ENCODE assay signal across 10 mouse cellular contexts in the genomic region with DNA sequence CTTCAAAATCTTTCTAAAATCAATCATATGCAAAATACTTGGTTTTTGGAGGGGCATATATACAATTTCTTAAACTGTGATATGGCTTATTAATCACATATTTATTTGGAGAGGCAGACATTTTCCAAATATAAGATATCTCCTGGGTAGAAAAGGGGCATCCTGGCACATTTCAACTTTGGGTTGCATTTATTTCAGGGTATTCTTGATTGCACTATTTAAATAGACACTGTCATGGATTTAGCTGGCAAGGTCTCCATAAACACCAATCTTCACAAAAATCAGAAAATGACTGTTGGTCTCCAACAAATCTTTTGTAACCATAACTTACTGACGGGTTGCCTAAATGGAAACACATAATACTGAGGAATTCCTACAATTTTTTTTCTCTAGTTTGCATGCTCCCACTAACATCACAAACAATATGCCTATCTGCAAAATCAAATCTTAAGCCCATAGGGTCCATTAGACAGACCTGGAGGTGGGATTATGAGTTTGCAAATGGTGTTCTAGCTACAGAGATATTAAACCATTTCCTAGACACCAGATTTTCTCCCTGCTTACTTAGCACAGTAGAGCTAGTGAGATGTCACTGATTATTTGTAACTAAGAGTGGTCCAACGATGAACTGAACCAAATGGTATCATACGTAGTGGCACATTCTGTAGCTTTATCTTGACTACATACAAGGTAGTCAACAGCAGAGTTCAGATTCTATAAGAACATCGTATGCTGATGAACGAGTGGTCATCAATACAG. TPM values are rescaled to one million over a fixed set of nuclear protein-coding genes. Genes with fewer than 3 reads are reported as not detected.
DNase-seq lines count a peak whose midpoint lies in the region; ATAC-seq lines count a peak whose summit lies in the region.
"Had no signal": no experiment of that assay in that cellular context is flagged by ENCODE, and none has a peak within 500 bp of the region (broad histone marks: within the 10 kb centered on the region; RNA-seq: fewer than 3 reads in every experiment).

No protein-coding gene starts in this region.

- DNase-seq in midbrain, embryonic 10.5 days (ENCODE audit: low spot score), result no peak
- DNase-seq in natural killer cell, adult 2 months (ENCODE audit: low spot score in 2 of 2), result no peak
- no peak for DNase-seq in thymus, postnatal 14 days
- DNase-seq: adrenal gland, postnatal 36 days; heart, postnatal 36 days had no signal

- H3K9me3 ChIP-seq in forebrain, embryonic 12.5 days, result peaks cover 10% of the 10 kb centered on the region
- peaks cover 9% of the 10 kb centered on the region for H3K9me3 ChIP-seq in forebrain, embryonic 16.5 days (ENCODE audit: control insufficient read depth, low read length)
- peaks cover 12% of the 10 kb centered on the region for H3K9me3 ChIP-seq in midbrain, embryonic 12.5 days
- peaks cover 13% of the 10 kb centered on the region for H3K9me3 ChIP-seq in midbrain, embryonic 10.5 days (replicated peaks)
- H3K9me3 ChIP-seq in hindbrain, embryonic 15.5 days, result peaks cover 13% of the 10 kb centered on the region
- peaks cover 10% of the 10 kb centered on the region for H3K9me3 ChIP-seq in stomach, embryonic 14.5 days (ENCODE audit: control insufficient read depth, low read depth, low read length)

- H3K4me1 ChIP-seq in forebrain, embryonic 12.5 days, result 0 out of 2 replicates have a peak, but pooled peaks cover 3% of the 10 kb centered on the region
- H3K4me1 ChIP-seq in forebrain, embryonic 16.5 days (replicated peaks; ENCODE audit: control insufficient read depth, insufficient read depth, low read length), result no peaks in the 10 kb centered on the region
- no peaks in the 10 kb centered on the region for H3K4me1 ChIP-seq in midbrain, embryonic 12.5 days
- H3K4me1 ChIP-seq in midbrain, embryonic 10.5 days, result no peaks in the 10 kb centered on the region
- H3K4me1 ChIP-seq in hindbrain, embryonic 15.5 days (replicated peaks), result no peaks in the 10 kb centered on the region
- H3K4me1 ChIP-seq in stomach, embryonic 14.5 days (ENCODE audit: control insufficient read depth, insufficient read depth, low read length), result no peaks in the 10 kb centered on the region

- H3K4me3 ChIP-seq in forebrain, embryonic 12.5 days (replicated peaks), result no peak overlapping the region
- no peak overlapping the region for H3K4me3 ChIP-seq in forebrain, embryonic 16.5 days (replicated peaks; ENCODE audit: low read length)
- H3K4me3 ChIP-seq in midbrain, embryonic 12.5 days, result no peak overlapping the region
- H3K4me3 ChIP-seq in midbrain, embryonic 10.5 days, result no peak overlapping the region
- H3K4me3 ChIP-seq in hindbrain, embryonic 15.5 days, result no peak overlapping the region
- no peak overlapping the region for H3K4me3 ChIP-seq in stomach, embryonic 14.5 days (ENCODE audit: low read depth, low read length)

- H3K36me3 ChIP-seq in forebrain, embryonic 12.5 days (replicated peaks), result no peaks in the 10 kb centered on the region
- H3K36me3 ChIP-seq in forebrain, embryonic 16.5 days (ENCODE audit: control insufficient read depth, insufficient read depth), result no peaks in the 10 kb centered on the region
- peaks cover 3% of the 10 kb centered on the region; the same call in 1 of the 2 replicates for H3K36me3 ChIP-seq in midbrain, embryonic 12.5 days
- H3K36me3 ChIP-seq in midbrain, embryonic 10.5 days, result no peaks in the 10 kb centered on the region
- H3K36me3 ChIP-seq in hindbrain, embryonic 15.5 days, result peaks cover 8% of the 10 kb centered on the region
- peaks cover 3% of the 10 kb centered on the region; the same call in 1 of the 2 replicates for H3K36me3 ChIP-seq in stomach, embryonic 14.5 days (ENCODE audit: control insufficient read depth, insufficient read depth, low read length)

- no peaks in the 10 kb centered on the region for H3K27me3 ChIP-seq in forebrain, embryonic 12.5 days
- H3K27me3 ChIP-seq in forebrain, embryonic 16.5 days (replicated peaks; ENCODE audit: control insufficient read depth, insufficient read depth, low read length), result no peaks in the 10 kb centered on the region
- no peaks in the 10 kb centered on the region for H3K27me3 ChIP-seq in midbrain, embryonic 12.5 days
- no peaks in the 10 kb centered on the region for H3K27me3 ChIP-seq in midbrain, embryonic 10.5 days (ENCODE audit: low read depth, poor library complexity, severe bottlenecking)
- no peaks in the 10 kb centered on the region for H3K27me3 ChIP-seq in hindbrain, embryonic 15.5 days
- no peaks in the 10 kb centered on the region for H3K27me3 ChIP-seq in stomach, embryonic 14.5 days (ENCODE audit: control insufficient read depth, insufficient read depth, low read length)

- no peak overlapping the region for H3K27ac ChIP-seq in forebrain, embryonic 12.5 days
- no peak overlapping the region for H3K27ac ChIP-seq in forebrain, embryonic 16.5 days (ENCODE audit: low read length)
- no peak overlapping the region for H3K27ac ChIP-seq in midbrain, embryonic 12.5 days (replicated peaks)
- no peak overlapping the region for H3K27ac ChIP-seq in midbrain, embryonic 10.5 days (replicated peaks)
- H3K27ac ChIP-seq in hindbrain, embryonic 15.5 days (replicated peaks), result no peak overlapping the region
- H3K27ac ChIP-seq in stomach, embryonic 14.5 days (ENCODE audit: low read length), result no peak overlapping the region

- WGBS in forebrain, embryonic 12.5 days, result 86% methylated on average over 5 of the region's 5 CpGs
- 88% methylated on average over 5 of the region's 5 CpGs for WGBS in forebrain, embryonic 16.5 days
- WGBS in midbrain, embryonic 12.5 days, result 89% methylated on average over 5 of the region's 5 CpGs
- WGBS in midbrain, embryonic 10.5 days, result 87% methylated on average over 5 of the region's 5 CpGs
- 90% methylated on average over 5 of the region's 5 CpGs for WGBS in hindbrain, embryonic 15.5 days
- WGBS in stomach, embryonic 14.5 days, result 83% methylated on average over 5 of the region's 5 CpGs

- no peak overlapping the region for H3K4me2 ChIP-seq in forebrain, embryonic 12.5 days
- no peak overlapping the region for H3K4me2 ChIP-seq in forebrain, embryonic 16.5 days (ENCODE audit: low read length)
- no peak overlapping the region for H3K4me2 ChIP-seq in midbrain, embryonic 12.5 days (replicated peaks)
- no peak overlapping the region for H3K4me2 ChIP-seq in hindbrain, embryonic 15.5 days
- H3K4me2 ChIP-seq in stomach, embryonic 14.5 days (replicated peaks; ENCODE audit: low read depth, low read length), result no peak overlapping the region

- H3K9ac ChIP-seq in forebrain, embryonic 12.5 days, result no peak overlapping the region
- no peak overlapping the region for H3K9ac ChIP-seq in forebrain, embryonic 16.5 days (replicated peaks; ENCODE audit: low read depth, low read length)
- no peak overlapping the region for H3K9ac ChIP-seq in midbrain, embryonic 12.5 days (replicated peaks)
- H3K9ac ChIP-seq in hindbrain, embryonic 15.5 days, result no peak overlapping the region
- H3K9ac ChIP-seq in stomach, embryonic 14.5 days (replicated peaks; ENCODE audit: low read depth, low read length), result no peak overlapping the region

- 0 out of 2 replicates have a peak, but pooled peaks have one; percentile 23 for ATAC-seq in forebrain, embryonic 12.5 days (ENCODE audit: low FRiP score)
- no peak for ATAC-seq in forebrain, embryonic 16.5 days
- peak; percentile 44 for ATAC-seq in midbrain, embryonic 12.5 days (ENCODE audit: low FRiP score, low read depth)
- peak; percentile 42; the same call in 1 of the 2 replicates for ATAC-seq in hindbrain, embryonic 15.5 days (ENCODE audit: low FRiP score, low read depth)
- ATAC-seq in stomach, embryonic 14.5 days (ENCODE audit: insufficient number of reproducible peaks, insufficient read depth, low FRiP score, low read depth), result peak; percentile 46; the same call in 1 of the 2 replicates

RNA-seq across cellular contexts. Expression of a gene that starts 20.9 kb away (rescaled TPM):
- polyA plus RNA-seq in forebrain, embryonic 12.5 days (2016; fragmentation: Nextera tagmentation; extraction: Ambion mirVana), result 6.9 and 7.1 TPM in 2 replicates
- 8.2 and 8.3 TPM in 2 replicates for polyA plus RNA-seq in forebrain, embryonic 16.5 days (2015; fragmentation: Nextera tagmentation; extraction: Ambion mirVana)
- 6.6 and 7.5 TPM in 2 replicates for polyA plus RNA-seq in midbrain, embryonic 12.5 days (2016; fragmentation: Nextera tagmentation; extraction: Ambion mirVana)
- polyA plus RNA-seq in midbrain, embryonic 10.5 days (2016; fragmentation: Nextera tagmentation; extraction: Ambion mirVana), result 3.3 and 4.1 TPM in 2 replicates
- 6.0 and 7.4 TPM in 2 replicates for polyA plus RNA-seq in hindbrain, embryonic 15.5 days (2015; fragmentation: Nextera tagmentation; extraction: Ambion mirVana)
- 13.4 and 15.6 TPM in 2 replicates for polyA plus RNA-seq in stomach, embryonic 14.5 days (2014; fragmentation: Nextera tagmentation; extraction: Ambion mirVana)

RNA-seq across cellular contexts. Expression of a gene that starts 44.8 kb away (rescaled TPM):
- 0.67 and 0.70 TPM in 2 replicates for polyA plus RNA-seq in forebrain, embryonic 12.5 days (2016; fragmentation: Nextera tagmentation; extraction: Ambion mirVana)
- polyA plus RNA-seq in forebrain, embryonic 16.5 days (2015; fragmentation: Nextera tagmentation; extraction: Ambion mirVana), result not detected in 2 replicates
- 0.26 and 0.43 TPM in 2 replicates for polyA plus RNA-seq in midbrain, embryonic 12.5 days (2016; fragmentation: Nextera tagmentation; extraction: Ambion mirVana)
- 0.35 and 0.41 TPM in 2 replicates for polyA plus RNA-seq in midbrain, embryonic 10.5 days (2016; fragmentation: Nextera tagmentation; extraction: Ambion mirVana)
- polyA plus RNA-seq in hindbrain, embryonic 15.5 days (2015; fragmentation: Nextera tagmentation; extraction: Ambion mirVana), result 0.42 and 0.53 TPM in 2 replicates
- polyA plus RNA-seq in stomach, embryonic 14.5 days (2014; fragmentation: Nextera tagmentation; extraction: Ambion mirVana), result 5.5 and 6.8 TPM in 2 replicates

RNA-seq across cellular contexts. Expression of a gene that starts 56.7 kb away (rescaled TPM):
- polyA plus RNA-seq in forebrain, embryonic 12.5 days (2016; fragmentation: Nextera tagmentation; extraction: Ambion mirVana), result 76.1 and 82.4 TPM in 2 replicates
- 93.1 and 95.6 TPM in 2 replicates for polyA plus RNA-seq in forebrain, embryonic 16.5 days (2015; fragmentation: Nextera tagmentation; extraction: Ambion mirVana)
- 74.2 and 78.7 TPM in 2 replicates for polyA plus RNA-seq in midbrain, embryonic 12.5 days (2016; fragmentation: Nextera tagmentation; extraction: Ambion mirVana)
- polyA plus RNA-seq in midbrain, embryonic 10.5 days (2016; fragmentation: Nextera tagmentation; extraction: Ambion mirVana), result 76.0 and 83.1 TPM in 2 replicates
- 86.6 and 91.7 TPM in 2 replicates for polyA plus RNA-seq in hindbrain, embryonic 15.5 days (2015; fragmentation: Nextera tagmentation; extraction: Ambion mirVana)
- 46.2 and 55.0 TPM in 2 replicates for polyA plus RNA-seq in stomach, embryonic 14.5 days (2014; fragmentation: Nextera tagmentation; extraction: Ambion mirVana)
